Mouse (Mus musculus): Measurements from ENCODE around the gene Smarcd1.

- TF ChIP-seq POLR2A (IDR thresholded peaks at IDR 0.05; ENCODE audit: low read depth, low read length) (no peak), CTCF (IDR thresholded peaks at IDR 0.05; ENCODE audit: extremely low read depth, insufficient read length, insufficient replicate concordance, low read depth, low read length) (no peak)
Observed at GRCm38 (mm10) chr15:99664600-99665451, 37.1 kb upstream of the Smarcd1 start.

Data from small intestine, adult 2 months (tissue).